Mouse (Mus musculus) lung, adult 18-20 months (tissue): ENCODE results near the gene Kcna7.

ENCODE experiments used
- DNase-seq, 2 experiments: peaks; one replicate each; pipeline ENCODE4 v3.0.0; 2022; ENCODE audit warnings: mixed read lengths in 2 of 2

Kcna7 gene

GRCm38 (mm10) chr7:45426556-45426955, 21.1 kb downstream of the Kcna7 start:
- DNase-seq = no peak

- no peak for DNase-seq
These were observed 28.4 kb downstream of the Kcna7 start for GRCm38 (mm10) chr7:45433835-45434202.

GRCm38 (mm10) chr7:45434203-45435015, 29.0 kb downstream of the Kcna7 start, which contains the start of gene Gys1:
Gene Gys1, plus strand, starts transcription at chr7:45434844.
- DNase-seq = peak; percentile 100

GRCm38 (mm10) chr7:45435038-45435437, 29.6 kb downstream of the Kcna7 start:
- DNase-seq = peak in 1 of 2 experiments; percentile 61

- DNase-seq = no peak
These were observed 31.0 kb downstream of the Kcna7 start for GRCm38 (mm10) chr7:45436444-45436843.

- no peak for DNase-seq
These were observed 31.6 kb downstream of the Kcna7 start for GRCm38 (mm10) chr7:45437046-45437445.

- DNase-seq = peak; percentile 44 to 71
These were observed 32.2 kb downstream of the Kcna7 start, which contains the start of gene Ruvbl2 for GRCm38 (mm10) chr7:45437521-45438276. Gene Ruvbl2, minus strand, starts transcription at chr7:45438096.

GRCm38 (mm10) chr7:45443526-45444420, 38.3 kb downstream of the Kcna7 start:
- DNase-seq = no peak

GRCm38 (mm10) chr7:45446589-45446988, 41.1 kb downstream of the Kcna7 start:
- no peak for DNase-seq

- DNase-seq = peak in 1 of 2 experiments; percentile 36
These were observed 42.0 kb downstream of the Kcna7 start for GRCm38 (mm10) chr7:45447325-45447990.

- DNase-seq = no peak
These were observed 44.5 kb downstream of the Kcna7 start for GRCm38 (mm10) chr7:45449974-45450373.

GRCm38 (mm10) chr7:45451344-45451982, 46.0 kb downstream of the Kcna7 start:
- peak; percentile 75 to 83 for DNase-seq

- DNase-seq = no peak
These were observed 49.5 kb downstream of the Kcna7 start for GRCm38 (mm10) chr7:45454971-45455370.

- DNase-seq = peak in 1 of 2 experiments; percentile 41
These were observed 50.7 kb downstream of the Kcna7 start for GRCm38 (mm10) chr7:45455932-45456696.

- no peak for DNase-seq
These were observed 51.3 kb downstream of the Kcna7 start for GRCm38 (mm10) chr7:45456721-45457203.

GRCm38 (mm10) chr7:45457204-45458060, 52.0 kb downstream of the Kcna7 start:
- peak; percentile 36 to 40 for DNase-seq

- peak; percentile 75 to 82 for DNase-seq
These were observed 53.5 kb downstream of the Kcna7 start for GRCm38 (mm10) chr7:45458748-45459563.
